Comparison of ENCODE assay signal across 9 mouse cellular contexts in genomic region chr9:29654885-29655284, GRCm38 (mm10).
DNase-seq lines count a peak whose midpoint lies in the region; ATAC-seq and TF ChIP-seq lines count a peak whose summit lies in the region.
"Had no signal": no experiment of that assay in that cellular context is flagged by ENCODE, and none has a peak within 500 bp of the region (broad histone marks: within the 10 kb centered on the region; RNA-seq: fewer than 3 reads in every experiment).

No protein-coding gene starts in this region.

- ATAC-seq in megakaryocyte, adult 5-6 weeks (ENCODE audit: poor library complexity, severe bottlenecking), result no peak

- no peak overlapping the region for H3K4me3 ChIP-seq in heart, embryonic 10.5 days
- H3K4me3 ChIP-seq in cortical plate, adult 2 months (ENCODE audit: insufficient read depth, low read length), result no peak overlapping the region
- no peak overlapping the region for H3K4me3 ChIP-seq in limb, embryonic 10.5 days
- H3K4me3 ChIP-seq: neural tube, embryonic 12.5 days had no signal

- peak; percentile 88 for TF ChIP-seq CTCF in cortical plate, adult 2 months (IDR thresholded peaks at IDR 0.05; ENCODE audit: extremely low read depth, insufficient read depth, low read length)

- no peaks in the 10 kb centered on the region for H3K36me3 ChIP-seq in heart, embryonic 10.5 days
- H3K36me3 ChIP-seq in limb, embryonic 10.5 days, result no peaks in the 10 kb centered on the region
- H3K36me3 ChIP-seq: neural tube, embryonic 12.5 days had no signal

- H3K9me3 ChIP-seq in heart, embryonic 10.5 days, result no peaks in the 10 kb centered on the region
- no peaks in the 10 kb centered on the region for H3K9me3 ChIP-seq in limb, embryonic 10.5 days (replicated peaks)
- H3K9me3 ChIP-seq: neural tube, embryonic 12.5 days had no signal

- TF ChIP-seq POLR2A in cortical plate, adult 2 months (IDR thresholded peaks at IDR 0.05; ENCODE audit: extremely low read depth, insufficient read depth, low read length), result no peak

- peak; percentile 19 to 48 for DNase-seq in heart, postnatal 14 days
- DNase-seq in heart, embryonic 10.5 days (ENCODE audit: low spot score), result no peak
- peak; percentile 14 for DNase-seq in urinary bladder, postnatal 14 days (ENCODE audit: low spot score)
- no peak for DNase-seq in urinary bladder, adult 2 months (ENCODE audit: low spot score)
- DNase-seq in limb, embryonic 10.5 days (ENCODE audit: low spot score), result peak; percentile 69
- DNase-seq in right cerebral cortex, postnatal 4 days, result peak; percentile 45

- no peak overlapping the region for H3K27ac ChIP-seq in heart, embryonic 10.5 days
- H3K27ac ChIP-seq in cortical plate, adult 2 months (ENCODE audit: insufficient read depth, low read length), result no peak overlapping the region
- H3K27ac ChIP-seq in limb, embryonic 10.5 days, result no peak overlapping the region
- H3K27ac ChIP-seq: neural tube, embryonic 12.5 days had no signal

- peaks cover 8% of the 10 kb centered on the region; the same call in 1 of the 2 replicates for H3K4me1 ChIP-seq in heart, embryonic 10.5 days
- H3K4me1 ChIP-seq in cortical plate, adult 2 months (ENCODE audit: control insufficient read depth, insufficient read depth, low read length), result peaks cover 5% of the 10 kb centered on the region
- H3K4me1 ChIP-seq in limb, embryonic 10.5 days, result peaks cover 29% of the 10 kb centered on the region

- H3K27me3 ChIP-seq in heart, embryonic 10.5 days (ENCODE audit: insufficient read depth, poor library complexity, severe bottlenecking), result 0 out of 2 replicates have a peak, but pooled peaks cover 9% of the 10 kb centered on the region
- peaks cover 40% of the 10 kb centered on the region for H3K27me3 ChIP-seq in limb, embryonic 10.5 days (ENCODE audit: low read depth, poor library complexity, severe bottlenecking)

- intact Hi-C loops in heart, postnatal 14 days (cut with DNase I), result loop anchor here (10.0 kb wide), 1 partner anchor 1320 kb away; no protein-coding TSS in a partner anchor

- 11% methylated on average over 6 of the region's 6 CpGs for WGBS in heart, embryonic 10.5 days
- 17% methylated on average over 6 of the region's 6 CpGs for WGBS in limb, embryonic 10.5 days

Comparison
In these comparisons a context has a peak if more than half of its experiments do, and no peak if none do; other contexts are left out.
1. DNase-seq: peak in heart, postnatal 14 days (2 of 2), urinary bladder, postnatal 14 days (single experiment), limb, embryonic 10.5 days (single experiment) and right cerebral cortex, postnatal 4 days (single experiment); none in heart, embryonic 10.5 days (single experiment) and urinary bladder, adult 2 months (single experiment).